Mouse (Mus musculus) erythroblast, adult 5-6 weeks (primary cell): Measurements from ENCODE around the gene Vkorc1l1. TPM values are rescaled to one million over a fixed set of nuclear protein-coding genes. Genes with fewer than 3 reads are reported as not detected.

ENCODE experiments used
- ATAC-seq: replicated peaks from 2 replicates; pipeline ENCODE4 v1.8.0; 2016; ENCODE audit warnings: moderate number of reproducible peaks, mild to moderate bottlenecking, moderate TSS enrichment, inconsistent platforms; ENCODE audit not compliant: poor library complexity, low FRiP score, severe bottlenecking
- total RNA-seq, 2 experiments: library from RNA; stranded (forward) in 1 of 2; stranded (reverse) in 1 of 2; fragments of 150-400 nt in 1 of 2; fragments of 200-764, 138-1000 nt in 1 of 2; gene quantifications; 2 replicates each; pipeline versions ENCODE4 v1.2.3 to v1.2.4; 2015 to 2017; ENCODE audit warnings: low replicate concordance in 2 of 2

The Vkorc1l1 gene
- total RNA-seq, 2 experiments from 2014 or later = 27.2 to 39.8 TPM

DNA sequence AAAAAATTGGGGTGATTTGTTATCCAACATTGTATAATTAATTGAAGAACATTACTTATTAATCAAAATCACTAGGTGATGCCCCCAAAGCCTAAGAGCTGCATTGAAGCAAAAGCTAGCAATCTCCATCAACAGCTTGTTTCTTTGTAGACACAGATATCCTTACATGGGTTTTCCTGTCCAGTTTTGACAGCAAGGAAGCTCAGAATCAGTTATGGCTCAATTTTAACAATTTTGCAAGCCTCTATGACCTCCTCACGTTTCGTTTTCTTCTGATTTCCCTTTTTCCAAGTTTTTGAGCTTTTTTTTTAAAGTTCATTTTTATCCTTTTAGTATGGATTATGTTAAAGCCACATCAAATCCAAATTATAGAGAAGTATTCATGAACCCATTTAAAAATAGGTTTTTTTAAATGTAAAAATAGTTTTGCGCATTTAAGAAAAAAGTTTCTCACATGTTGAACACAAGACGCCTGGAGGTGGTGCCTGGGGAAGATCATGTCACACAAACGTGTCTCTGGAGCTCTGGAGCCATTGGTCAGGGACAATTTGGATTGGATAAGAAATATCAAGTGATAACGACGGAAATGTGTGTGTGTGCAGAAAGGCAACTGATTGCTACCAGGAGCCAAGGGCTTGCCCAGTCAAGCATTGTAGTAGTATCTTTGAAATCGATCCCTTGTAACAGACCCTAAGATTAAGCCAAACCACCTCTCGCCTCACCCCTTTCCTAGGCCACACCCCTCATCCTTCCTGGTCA lies 855 bp upstream of the Vkorc1l1 start:
- peak; percentile 41 for ATAC-seq

DNA sequence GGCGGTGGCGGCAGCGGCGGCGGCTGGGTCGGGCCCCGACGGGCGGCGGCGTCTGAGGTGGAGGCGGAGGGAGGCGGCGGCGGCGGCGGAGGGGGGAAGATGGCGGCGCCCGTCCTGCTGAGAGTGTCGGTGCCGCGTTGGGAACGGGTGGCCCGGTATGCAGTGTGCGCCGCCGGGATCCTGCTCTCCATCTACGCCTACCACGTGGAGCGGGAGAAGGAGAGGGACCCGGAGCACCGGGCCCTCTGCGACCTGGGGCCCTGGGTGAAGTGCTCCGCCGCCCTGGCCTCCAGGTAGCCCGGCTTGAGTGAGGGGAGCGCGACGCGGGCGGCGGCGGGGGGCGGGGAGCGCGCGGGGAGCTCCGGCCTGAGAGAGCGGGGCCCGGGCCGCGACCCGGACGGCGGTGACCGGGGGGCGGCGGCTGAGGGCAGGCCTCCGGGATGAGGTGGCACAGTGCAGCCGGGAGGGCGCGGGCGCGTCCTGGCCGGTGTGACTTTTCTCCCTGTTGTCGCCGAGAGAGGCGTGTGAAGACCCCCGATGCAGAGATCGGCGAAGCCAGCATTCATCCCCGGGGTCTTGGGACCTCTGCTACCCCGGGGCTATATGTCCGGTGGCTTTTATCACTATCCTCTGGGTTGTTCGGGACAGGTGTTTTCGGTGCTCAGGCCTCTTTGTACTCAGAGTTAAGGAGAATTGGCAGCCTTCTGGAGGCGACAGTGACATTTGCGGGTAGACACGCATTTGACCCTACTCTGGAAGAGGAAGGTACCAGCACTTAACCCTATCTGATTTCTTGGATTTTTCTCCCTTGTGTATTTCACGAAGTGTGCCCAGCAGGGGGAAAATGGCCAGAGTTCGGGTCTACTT lies 536 bp downstream of the Vkorc1l1 start:
- ATAC-seq = peak; percentile 17

DNA sequence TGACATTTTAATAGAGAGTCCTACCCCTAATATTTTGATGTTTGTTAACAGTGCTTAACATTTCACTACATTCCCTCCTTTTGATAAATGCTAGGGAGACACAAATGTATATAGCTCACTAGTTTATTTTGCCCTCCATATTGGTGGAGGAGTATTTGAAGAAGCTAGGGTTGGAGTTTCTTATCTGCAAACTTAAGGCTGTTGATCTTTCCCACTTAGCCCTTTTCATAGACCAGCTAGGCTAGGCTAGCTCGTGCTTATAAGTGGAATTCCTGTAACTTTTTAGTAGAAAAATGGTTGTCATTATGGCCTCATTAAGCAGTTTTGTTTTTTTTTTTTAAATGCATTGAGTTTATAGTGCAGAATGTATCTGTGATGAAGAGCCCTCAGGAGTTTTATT lies 1.6 kb downstream of the Vkorc1l1 start:
- ATAC-seq = no peak

DNA sequence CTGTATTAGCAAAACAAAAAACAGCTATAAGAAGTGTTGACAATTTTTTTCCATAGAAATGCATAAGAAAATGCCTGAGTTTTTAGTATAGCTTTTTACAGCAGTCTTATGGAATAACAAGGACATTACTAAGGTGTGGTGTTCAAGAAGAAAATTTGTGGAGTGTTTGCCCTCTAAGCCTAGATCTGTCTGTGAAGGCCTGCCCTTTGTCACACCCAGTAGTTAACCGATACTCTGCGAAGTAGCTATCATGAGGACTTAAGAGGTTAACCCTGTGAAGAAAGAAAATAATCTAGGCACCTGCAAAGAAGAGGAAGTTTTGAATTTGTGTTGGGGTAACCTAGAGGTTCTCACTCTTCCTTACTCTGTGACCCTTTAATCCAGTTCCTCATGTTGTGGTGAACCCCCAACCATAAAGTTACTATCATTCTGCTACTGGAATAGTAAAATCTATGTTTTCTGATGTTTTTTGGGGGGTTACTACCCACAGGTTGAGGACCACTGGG lies 5.8 kb downstream of the Vkorc1l1 start:
- ATAC-seq = no peak

- no peak for ATAC-seq
Measured at GRCm38 (mm10) chr5:129952143-129952542, 10.4 kb downstream of the Vkorc1l1 start.

- peak; percentile 51 for ATAC-seq
Measured at GRCm38 (mm10) chr5:129954473-129955254, 12.9 kb downstream of the Vkorc1l1 start.

DNA sequence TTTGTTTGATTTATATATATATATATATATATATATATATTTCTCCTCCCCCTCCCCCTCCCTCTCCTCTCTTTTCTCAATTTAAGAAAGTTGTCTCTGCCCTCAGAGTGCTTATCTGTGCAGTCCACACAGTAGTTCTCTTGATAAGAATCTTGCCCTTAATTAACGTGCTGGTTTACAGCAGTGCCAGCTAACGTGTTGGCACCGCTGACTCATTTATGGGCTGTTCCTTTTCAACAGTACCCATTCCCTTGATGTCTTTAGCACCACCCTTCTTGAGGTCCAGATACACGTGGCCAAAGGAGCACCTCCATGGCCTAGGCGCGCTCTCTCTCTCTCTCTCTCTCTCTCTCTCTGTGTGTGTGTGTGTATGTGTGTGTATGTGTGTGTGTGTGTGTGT lies 14.0 kb downstream of the Vkorc1l1 start:
- ATAC-seq = peak; percentile 96

- no peak for ATAC-seq
Measured at GRCm38 (mm10) chr5:129963224-129963623, 21.5 kb downstream of the Vkorc1l1 start.

GRCm38 (mm10) chr5:129966448-129966847 lies 24.7 kb downstream of the Vkorc1l1 start:
- ATAC-seq = peak; percentile 8; the same call in 1 of the 2 replicates

- ATAC-seq = no peak
Measured at GRCm38 (mm10) chr5:129968417-129968816, 26.6 kb downstream of the Vkorc1l1 start.

DNA sequence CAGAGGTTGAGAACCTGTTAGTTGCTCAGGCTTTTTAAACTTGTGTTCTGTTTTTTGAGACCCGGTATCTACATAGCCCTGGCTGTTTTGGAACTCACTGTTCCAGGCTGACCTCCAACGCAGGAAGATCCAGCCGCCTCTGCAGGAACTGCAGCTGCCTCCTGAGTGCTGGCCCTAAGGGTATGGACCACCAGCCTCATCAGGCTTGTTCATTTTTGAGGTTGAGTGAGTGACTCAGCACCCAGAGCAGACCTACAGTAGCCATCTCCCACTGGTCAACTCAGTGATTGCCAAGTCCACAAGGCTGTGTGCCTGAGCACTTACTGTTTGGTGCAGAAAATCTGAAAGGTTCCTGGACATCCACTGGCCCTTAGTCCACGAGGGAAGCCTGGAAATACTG lies 29.7 kb downstream of the Vkorc1l1 start:
- ATAC-seq = no peak

- ATAC-seq = no peak
Measured at GRCm38 (mm10) chr5:129974354-129974753, 32.6 kb downstream of the Vkorc1l1 start.

DNA sequence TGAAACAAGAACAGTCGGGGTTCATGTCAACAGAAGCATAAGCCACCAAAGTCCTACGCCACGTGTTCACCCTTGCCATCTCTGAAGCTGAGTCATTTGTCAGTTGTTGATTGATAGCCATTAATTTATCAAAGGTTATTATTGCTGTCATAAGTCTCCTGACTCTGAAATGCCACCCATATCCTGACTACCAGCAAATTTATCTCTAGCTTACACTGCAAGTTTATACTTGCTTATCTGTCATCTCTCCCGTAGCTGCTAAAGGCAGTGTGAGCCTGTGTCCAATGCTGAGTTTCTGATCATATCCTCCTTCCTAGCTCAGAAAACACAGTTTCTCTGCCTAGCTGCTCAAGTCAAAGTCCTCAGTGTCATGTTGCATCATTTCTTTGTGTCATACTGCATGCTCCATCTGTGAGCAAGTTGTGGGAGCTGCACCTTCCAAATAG lies 33.1 kb downstream of the Vkorc1l1 start:
- ATAC-seq = peak; percentile 56

DNA sequence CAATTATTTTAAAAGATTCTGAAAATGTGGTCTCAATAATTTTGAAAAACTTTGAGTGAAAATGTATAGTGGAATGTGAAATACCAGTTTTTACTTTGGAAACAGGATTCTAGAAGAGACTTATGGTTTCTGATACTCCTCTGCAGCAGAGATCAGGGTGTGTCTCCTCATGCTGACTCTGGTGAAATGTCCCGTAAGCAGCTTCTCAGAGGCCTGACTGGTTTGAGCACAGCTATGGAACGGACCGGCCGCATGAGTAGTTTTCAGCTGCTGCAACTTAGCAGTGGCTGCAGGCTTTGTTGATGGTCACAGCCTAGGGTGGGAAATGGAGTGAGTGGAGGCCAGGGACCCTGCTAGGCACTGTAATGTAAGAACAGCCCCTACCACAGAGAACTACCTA lies 36.0 kb downstream of the Vkorc1l1 start:
- peak; percentile 69 for ATAC-seq

GRCm38 (mm10) chr5:129978608-129979007 lies 36.8 kb downstream of the Vkorc1l1 start:
- ATAC-seq = peak; percentile 51

GRCm38 (mm10) chr5:129980216-129980615 lies 38.4 kb downstream of the Vkorc1l1 start:
- peak; percentile 65 for ATAC-seq

DNA sequence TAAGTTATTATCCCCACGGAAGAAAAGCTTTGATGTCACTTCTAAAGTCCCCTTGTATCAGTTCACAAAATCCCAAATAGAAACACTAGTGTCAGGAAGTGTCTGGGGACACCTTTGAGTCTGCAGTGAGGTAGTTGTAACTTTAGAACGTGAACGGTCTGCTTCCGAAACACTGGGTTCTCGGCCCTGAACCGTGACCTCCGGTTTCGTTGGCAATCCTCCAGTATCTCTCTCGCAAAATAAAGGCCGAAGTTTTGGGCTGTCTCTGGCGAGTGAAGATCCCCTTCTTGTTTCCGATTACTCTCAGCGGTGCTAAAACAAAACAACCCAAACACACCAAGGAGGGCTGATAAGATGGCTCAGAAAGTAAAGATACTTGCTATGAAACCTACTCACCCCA lies 47.6 kb downstream of the Vkorc1l1 start:
- ATAC-seq = no peak

- peak; percentile 89 for ATAC-seq
Measured at GRCm38 (mm10) chr5:129991898-129992297, 50.1 kb downstream of the Vkorc1l1 start.

DNA sequence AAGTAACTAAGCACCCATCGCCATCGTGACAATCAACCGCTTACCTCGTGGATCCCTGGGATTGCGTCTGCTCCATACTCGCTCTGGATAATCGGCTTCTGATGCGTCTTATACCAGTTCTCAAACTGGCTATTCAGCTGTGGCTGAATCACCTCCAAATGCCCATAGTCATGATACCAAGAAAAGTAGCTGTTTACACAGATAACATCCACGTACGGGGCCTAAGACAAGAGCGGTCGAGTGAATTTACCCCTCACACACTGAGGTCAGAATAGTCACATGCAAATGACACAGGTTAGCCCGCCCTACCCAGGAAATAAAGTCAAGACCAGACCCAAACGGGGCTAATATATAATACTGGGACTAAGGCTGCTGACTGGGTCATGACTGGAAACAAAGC lies 51.6 kb downstream of the Vkorc1l1 start:
- ATAC-seq = no peak

DNA sequence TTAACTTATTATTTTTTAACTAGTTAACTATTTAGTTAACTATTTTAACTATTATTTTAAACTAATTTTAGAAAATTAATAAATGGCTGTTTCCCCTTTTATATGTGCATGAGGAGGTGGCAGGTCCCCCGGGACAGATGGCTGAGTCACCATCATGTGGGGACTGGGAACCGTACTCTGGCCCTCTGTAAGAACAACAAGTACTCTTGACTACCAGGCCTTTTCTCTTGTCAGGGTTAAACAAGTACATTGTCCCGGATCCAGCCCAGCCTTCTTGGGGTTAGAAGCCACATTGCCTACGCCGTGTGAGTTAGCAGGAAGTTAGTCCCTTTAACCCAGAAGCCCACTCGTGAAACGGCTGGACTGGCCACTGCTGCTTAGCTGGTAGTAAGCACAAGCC lies 53.2 kb downstream of the Vkorc1l1 start:
- ATAC-seq = no peak
